Mouse (Mus musculus) liver, postnatal 0 days (tissue): ENCODE measurements around the gene Krt39.

Source experiments
- CTCF ChIP-seq: sonication (generic); IDR thresholded peaks from 2 replicates; pipeline ENCODE4 v1.5.1; 2016; ENCODE audit warnings: antibody characterized with exemption, low read depth
- EP300 ChIP-seq: IDR thresholded peaks from 2 replicates; pipeline ENCODE4 v1.6.1; 2016; ENCODE audit warnings: antibody characterized with exemption, low read depth, mild to moderate bottlenecking

- TF ChIP-seq CTCF: no peak
- no peak for TF ChIP-seq EP300
Observed at GRCm38 (mm10) chr11:99493574-99493850, 27.6 kb downstream of the Krt39 start.
